Mouse (Mus musculus): ENCODE data around the gene Kcnj1.

Gene Kcnj1

DNA sequence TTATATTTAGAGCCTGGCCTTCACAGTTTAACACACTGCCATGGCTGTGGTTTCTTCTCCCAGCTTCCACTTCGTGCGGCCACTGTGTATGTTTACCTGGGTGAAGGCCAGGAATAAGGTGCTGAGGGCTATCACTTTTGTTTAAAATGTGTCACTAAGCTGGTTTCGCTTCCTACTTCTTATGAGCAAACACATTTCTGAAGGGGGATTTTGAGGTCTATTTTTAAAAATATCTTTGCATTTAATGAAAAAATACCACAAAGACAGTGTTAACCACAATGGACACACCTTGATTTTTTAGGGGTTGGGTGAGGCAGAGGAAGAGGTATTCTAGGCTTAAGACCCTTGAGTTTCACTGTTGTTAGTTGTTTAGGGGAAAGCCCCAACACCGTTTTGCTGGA, 22.5 kb downstream of the Kcnj1 start:
- DNase-seq (ENCODE audit: low read depth, low spot score): no peak

DNA sequence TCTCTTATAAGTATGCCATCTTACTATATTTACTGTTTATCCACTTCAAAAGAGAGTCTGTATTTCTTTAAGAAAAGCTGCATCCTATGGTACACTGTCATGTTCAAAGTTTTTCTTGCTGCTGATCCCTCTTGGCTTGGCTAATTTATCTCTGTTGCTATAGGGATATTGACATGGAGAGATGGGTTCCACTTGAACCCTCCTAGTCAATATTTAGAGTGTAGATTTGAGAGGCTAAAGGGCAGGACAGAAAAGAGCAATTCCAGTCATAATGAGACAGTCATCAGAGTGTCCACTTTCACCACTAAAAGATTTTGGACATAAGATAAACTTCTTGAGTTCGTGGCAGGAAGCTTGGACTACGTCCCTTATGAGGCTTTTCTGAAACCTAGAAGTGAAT, 27.9 kb downstream of the Kcnj1 start:
- no peak for DNase-seq (ENCODE audit: low read depth, low spot score)

- DNase-seq (ENCODE audit: low read depth, low spot score): no peak
Measured at GRCm38 (mm10) chr9:32400662-32401161, 28.4 kb downstream of the Kcnj1 start.

DNA sequence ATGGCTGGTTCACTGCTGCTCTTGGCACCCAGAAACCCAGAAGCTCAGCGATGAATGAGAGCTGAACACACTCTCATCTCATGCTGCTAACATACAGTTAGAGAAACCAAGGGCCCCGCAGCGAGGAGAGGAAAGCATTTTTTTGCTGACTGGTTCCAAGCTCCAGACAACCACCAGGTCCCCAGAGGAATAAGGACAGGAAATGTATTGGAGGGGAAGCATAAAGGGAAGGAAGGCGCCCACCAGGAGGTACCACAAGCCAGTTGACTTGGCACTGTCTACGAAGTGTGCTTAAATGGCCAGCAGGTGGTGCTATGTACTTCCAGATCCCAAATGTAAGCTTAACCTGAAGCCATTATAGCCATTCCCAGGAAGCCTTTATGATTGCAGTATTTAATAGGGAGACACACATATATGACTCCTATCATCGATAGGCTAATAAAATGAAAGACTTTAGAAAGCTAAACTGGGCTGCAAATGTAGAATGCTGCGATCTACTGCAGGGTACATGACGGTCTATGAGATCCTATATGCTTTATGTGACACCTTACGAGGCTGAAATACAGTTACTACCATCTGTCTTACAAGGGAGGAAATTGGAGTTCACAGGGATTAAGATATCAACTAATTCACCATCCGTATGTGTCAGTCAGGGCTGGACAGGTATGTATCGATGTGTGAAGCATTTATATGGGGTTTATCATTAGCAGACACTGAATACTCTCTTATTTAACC, 33.1 kb downstream of the Kcnj1 start:
- DNase-seq (ENCODE audit: low read depth, low spot score): peak; percentile 83

DNA sequence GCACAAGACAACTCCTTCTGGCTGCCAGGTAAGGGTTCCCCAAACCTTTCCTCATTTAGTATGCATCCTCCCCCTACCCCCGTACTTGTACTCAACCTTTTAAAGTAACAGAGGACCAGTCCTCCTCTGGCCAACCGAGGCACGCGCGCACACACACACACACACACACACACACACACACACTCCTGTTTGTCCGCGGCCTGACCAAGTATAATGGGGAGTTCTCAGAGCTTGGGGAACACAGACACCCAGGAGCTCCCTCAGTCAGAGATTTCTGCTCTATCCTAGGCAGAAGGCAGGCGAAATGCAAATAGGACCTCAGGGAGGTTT, 36.4 kb downstream of the Kcnj1 start:
- no peak for DNase-seq (ENCODE audit: low read depth, low spot score)

DNA sequence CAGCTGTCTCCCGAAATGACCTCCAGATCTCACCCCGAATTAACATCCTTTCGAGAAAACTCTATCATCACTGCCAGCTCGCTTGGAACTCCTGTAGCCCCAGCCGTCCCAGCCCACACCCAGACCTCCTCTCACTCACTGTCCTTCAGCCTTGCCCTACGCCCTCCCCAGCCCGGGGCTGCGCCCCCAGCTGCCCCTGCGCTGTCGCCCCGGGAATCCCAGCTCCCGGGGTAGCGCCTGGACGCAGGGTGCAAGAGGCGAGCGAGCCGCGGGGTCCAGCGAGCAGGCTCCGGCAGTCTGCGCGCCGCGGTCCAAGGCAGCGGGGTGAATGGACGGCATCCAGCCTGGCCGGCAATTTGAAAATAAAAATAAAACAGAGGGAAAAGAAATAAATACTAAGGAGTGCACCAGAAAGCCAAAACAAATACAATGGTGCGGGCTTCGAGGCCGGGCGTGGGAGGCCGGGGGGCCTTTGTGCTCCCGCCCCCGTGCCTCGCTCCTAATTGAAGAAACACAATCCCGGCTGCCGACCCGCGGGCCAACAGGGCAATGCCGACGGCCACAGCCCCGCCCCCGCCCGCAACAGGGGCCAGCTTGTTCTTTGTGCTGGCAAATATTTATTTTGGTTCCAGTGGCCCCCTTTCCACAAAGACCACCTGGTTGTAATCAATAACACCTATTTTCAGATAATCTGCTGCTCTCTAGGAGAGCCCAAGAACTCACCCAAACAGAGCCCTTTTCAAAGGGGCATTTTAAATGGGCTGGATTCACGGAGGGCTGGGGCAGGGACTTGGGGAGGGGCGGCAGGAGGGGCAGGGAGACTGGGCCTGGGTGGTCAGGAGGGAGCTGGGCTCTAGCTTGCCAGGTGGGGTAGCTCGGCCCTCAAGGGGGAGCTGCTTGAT, 37.0 kb downstream of the Kcnj1 start:
- DNase-seq (ENCODE audit: low read depth, low spot score): peak; percentile 25

GRCm38 (mm10) chr9:32410671-32411070, 38.4 kb downstream of the Kcnj1 start:
- no peak for DNase-seq (ENCODE audit: low read depth, low spot score)

- DNase-seq (ENCODE audit: low read depth, low spot score): no peak
Measured at GRCm38 (mm10) chr9:32411507-32411906, 39.2 kb downstream of the Kcnj1 start.

- DNase-seq (ENCODE audit: low read depth, low spot score): no peak
Measured at GRCm38 (mm10) chr9:32412836-32413580, 40.7 kb downstream of the Kcnj1 start.

- DNase-seq (ENCODE audit: low read depth, low spot score): peak; percentile 89
Measured at GRCm38 (mm10) chr9:32414956-32415355, 42.7 kb downstream of the Kcnj1 start.

DNA sequence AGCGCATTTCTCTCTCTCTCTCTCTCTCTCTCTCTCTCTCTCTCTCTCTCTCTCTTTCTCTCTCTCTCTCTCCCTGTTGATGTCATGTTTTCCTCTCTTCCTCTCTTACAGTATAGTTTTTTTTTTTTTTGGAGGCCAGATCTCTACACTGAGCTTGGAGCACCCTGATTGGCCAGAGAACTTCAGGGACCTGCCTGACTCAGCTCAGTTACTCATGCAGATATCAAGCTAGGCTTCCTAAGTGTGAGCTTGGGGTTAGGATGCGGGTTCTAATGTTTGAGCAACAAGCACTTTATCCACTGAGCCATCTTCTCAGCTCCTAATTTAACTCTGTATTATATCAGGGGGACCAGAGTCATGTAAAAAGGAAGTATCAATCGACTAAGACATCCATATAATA, 43.7 kb downstream of the Kcnj1 start:
- no peak for DNase-seq (ENCODE audit: low read depth, low spot score)

GRCm38 (mm10) chr9:32417466-32418116, 45.3 kb downstream of the Kcnj1 start:
- DNase-seq (ENCODE audit: low read depth, low spot score): no peak

GRCm38 (mm10) chr9:32420711-32421110, 48.4 kb downstream of the Kcnj1 start:
- no peak for DNase-seq (ENCODE audit: low read depth, low spot score)

GRCm38 (mm10) chr9:32425321-32425720, 53.0 kb downstream of the Kcnj1 start:
- DNase-seq (ENCODE audit: low read depth, low spot score): no peak

- DNase-seq (ENCODE audit: low read depth, low spot score): no peak
Measured at GRCm38 (mm10) chr9:32431061-32431460, 58.8 kb downstream of the Kcnj1 start.

- no peak for DNase-seq (ENCODE audit: low read depth, low spot score)
Measured at GRCm38 (mm10) chr9:32434241-32435213, 62.2 kb downstream of the Kcnj1 start.

DNA sequence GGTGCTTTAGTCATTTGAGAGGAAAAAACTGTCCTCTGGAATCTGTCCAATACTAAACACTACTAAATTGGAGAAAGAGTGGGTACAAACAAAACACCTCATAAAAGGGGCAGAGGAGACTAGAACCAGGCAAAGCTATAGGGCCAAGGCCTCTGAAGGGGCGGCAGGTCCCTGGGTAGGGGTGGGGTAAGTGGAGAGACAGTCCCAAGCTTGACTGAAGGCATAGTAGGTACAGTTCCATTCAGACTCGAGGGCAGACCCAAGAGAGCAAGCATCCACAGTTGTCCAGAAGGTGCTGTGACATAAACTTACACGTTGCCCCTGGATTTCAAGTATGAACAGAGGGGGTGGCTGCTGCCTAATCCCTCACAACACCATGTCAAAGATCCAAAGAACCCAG, 70.8 kb downstream of the Kcnj1 start:
- DNase-seq (ENCODE audit: low read depth, low spot score): no peak

DNA sequence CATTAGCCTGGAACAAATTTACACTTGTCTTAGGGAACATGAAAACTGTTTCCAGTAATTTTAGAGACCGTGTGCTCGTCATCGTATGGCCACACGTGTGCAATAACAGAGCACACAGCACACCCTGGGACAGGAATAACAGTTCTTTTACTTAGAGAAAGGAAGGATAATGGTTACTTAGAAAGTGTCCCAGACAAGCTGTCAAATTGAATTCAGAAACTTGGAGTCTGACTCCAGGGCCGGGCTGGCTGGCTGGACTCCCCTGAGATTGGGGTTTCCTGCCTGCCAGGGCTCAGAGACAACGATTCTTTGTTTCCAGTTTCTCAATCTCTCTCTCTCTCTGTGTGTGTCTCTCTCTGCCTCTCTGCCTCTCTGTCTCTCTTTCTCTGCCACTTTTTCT, 71.5 kb downstream of the Kcnj1 start:
- DNase-seq (ENCODE audit: low read depth, low spot score): no peak

DNA sequence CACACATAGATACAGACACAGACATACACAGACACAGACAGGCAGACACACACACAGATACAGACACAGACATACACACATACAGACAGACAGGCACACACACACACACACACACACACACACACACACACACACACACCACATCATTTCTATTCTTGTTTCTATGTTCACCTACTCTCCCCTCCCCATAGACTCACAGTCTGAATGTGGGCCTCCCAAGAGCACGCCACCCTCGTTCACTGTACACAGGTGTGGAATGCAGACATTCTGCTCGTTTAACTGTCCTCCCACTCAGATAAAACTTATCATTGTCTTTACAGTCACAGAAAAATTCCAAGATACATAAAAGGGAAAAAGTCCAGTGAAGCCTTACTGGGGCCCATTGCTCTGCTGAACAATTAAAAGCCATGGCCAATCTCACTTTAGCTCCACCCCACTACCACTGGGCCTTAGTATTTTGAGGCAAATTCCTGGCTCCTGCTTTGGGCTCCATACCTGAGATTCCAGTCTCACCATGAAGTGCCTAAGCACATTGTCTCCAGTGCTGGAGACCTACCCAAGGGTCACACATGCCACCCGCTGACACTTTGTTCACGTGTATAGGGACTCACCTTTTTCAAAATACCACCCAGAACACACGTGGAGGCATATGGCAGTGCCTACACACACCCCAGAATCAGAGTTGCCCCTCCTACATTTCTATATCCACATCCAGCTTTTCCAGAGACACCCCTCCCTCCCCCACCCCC, 72.3 kb downstream of the Kcnj1 start:
- peak; percentile 92 for DNase-seq (ENCODE audit: low read depth, low spot score)

DNA sequence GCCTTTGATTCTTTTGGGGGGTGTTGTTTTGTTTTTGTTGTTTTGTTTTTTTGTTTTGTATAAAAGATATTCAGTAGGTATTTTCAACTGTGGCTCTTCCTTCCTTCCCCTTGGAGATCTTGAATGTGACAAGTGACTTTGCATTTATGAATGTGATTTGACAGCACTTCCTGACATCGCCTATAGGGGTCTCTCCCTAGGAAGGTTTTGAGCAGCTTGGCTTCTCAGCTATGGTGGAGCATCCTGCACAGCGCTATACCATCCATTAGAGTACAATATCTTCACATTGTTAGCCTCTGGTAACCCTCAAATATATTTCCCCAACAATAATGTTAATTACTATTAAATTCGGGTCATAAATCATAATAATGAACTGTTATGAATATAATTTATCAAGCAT, 73.5 kb downstream of the Kcnj1 start:
- peak; percentile 72 for DNase-seq (ENCODE audit: low read depth, low spot score)
